Mouse (Mus musculus) kidney, adult 2 months (tissue): ENCODE data around the gene Efnb1. TPM values are rescaled to one million over a fixed set of nuclear protein-coding genes. Genes with fewer than 3 reads are reported as not detected.

Source experiments
- DNase-seq: peaks from one replicate; pipeline ENCODE4 v3.0.0; 2021
- H3K27ac ChIP-seq: fragments of 200-500 bp; 2 replicates; pipeline ENCODE4 v1.5.1; 2012; ENCODE audit warnings: low read depth, low read length, control low read depth, inconsistent platforms; ENCODE audit not compliant: insufficient read depth
- H3K27me3 ChIP-seq: fragments of 200-500 bp; replicated peaks from 2 replicates; pipeline ENCODE4 v1.6.1; 2012; ENCODE audit warnings: mild to moderate bottlenecking, moderate library complexity, low read length, inconsistent platforms; ENCODE audit not compliant: control insufficient read depth, insufficient read depth
- H3K36me3 ChIP-seq: fragments of 200-500 bp; 2 replicates; pipeline ENCODE4 v1.6.1; 2012; ENCODE audit warnings: mild to moderate bottlenecking, moderate library complexity, low read length, inconsistent platforms; ENCODE audit not compliant: control insufficient read depth, insufficient read depth
- H3K4me1 ChIP-seq: fragments of 200-500 bp; 2 replicates; pipeline ENCODE4 v1.6.1; 2011; ENCODE audit warnings: low read length; ENCODE audit not compliant: control insufficient read depth, insufficient read depth
- H3K4me3 ChIP-seq: fragments of 200-500 bp; 2 replicates; pipeline ENCODE4 v1.5.1; 2011; ENCODE audit warnings: mild to moderate bottlenecking, low read depth, low read length, control low read depth; ENCODE audit not compliant: insufficient read depth
- CTCF ChIP-seq: fragments of 200-500 bp; conservative IDR thresholded peaks from 2 replicates; pipeline ENCODE4 v1.5.1; 2011; ENCODE audit warnings: low read depth, mild to moderate bottlenecking, control low read depth, low read length, moderate library complexity, mixed read lengths; ENCODE audit not compliant: insufficient read depth, insufficient read length
- POLR2A ChIP-seq: fragments of 200-500 bp; IDR thresholded peaks from one replicate; pipeline ENCODE4 v1.6.1; 2011; ENCODE audit warnings: low read depth, low read length, control low read depth
- WGBS: fragments of 180-500 bp; shearing (Covaris S2); methylation state at CpG from one replicate; pipeline ENCODE4 v1.1.7; 2018; 5-methylcytosine and 5-hydroxymethylcytosine counted together
- polyA plus RNA-seq: library from polyadenylated mRNA; depleted of rRNA; stranded (reverse); fragments of >200 nt; gene quantifications from 2 replicates; pipeline ENCODE4 v1.2.3, GENCODE M21; 2012

Gene Efnb1
- polyA plus RNA-seq, 1 experiment = 27.6 TPM

DNA sequence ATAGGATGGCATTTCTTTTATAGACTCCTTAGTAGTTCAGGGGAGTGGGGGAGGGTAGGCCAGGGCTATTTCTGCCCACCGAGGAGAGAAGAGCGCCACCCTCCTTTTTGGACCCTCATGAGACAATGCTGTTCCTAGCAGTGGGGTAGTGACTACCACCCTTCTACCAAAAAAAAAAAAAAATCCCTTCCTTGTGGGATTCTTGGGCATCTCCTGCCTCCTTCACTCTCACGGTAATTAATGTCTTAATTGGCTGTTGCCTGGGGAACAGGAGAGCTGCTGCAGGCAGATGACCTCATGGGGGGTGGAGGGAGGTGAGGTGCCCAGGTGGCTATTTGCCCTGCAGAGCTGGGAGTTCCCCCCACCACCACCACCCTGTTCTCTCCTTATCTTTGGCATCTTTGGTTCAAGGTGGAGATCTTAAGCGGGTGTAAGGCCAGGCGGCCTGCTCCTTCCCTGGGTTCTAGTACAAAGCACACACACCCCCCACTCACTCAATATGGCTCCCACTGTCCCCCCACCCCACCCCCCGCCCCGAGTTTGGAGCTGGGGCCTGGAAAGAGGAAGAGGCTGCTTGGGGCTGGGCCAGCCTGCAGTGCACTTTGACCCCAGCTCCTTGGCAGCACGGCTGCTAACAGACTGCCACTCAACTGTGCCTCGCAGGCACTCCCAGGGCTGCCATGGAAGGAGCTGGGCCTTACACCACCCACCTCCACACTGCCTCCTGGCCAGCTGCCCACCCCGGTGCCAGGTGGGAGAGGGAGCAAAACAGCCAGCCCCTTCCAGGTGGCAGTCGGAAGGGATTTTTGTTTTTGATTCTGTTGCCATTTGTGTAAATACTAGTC lies 12.4 kb downstream of the Efnb1 start:
- Histone ChIP-seq H3K27ac (no peak overlapping the region), H3K36me3 (no peaks in the 10 kb centered on the region; the same call in 1 of the 2 replicates), H3K4me3 (no peak overlapping the region), H3K27me3 (no peaks in the 10 kb centered on the region), H3K4me1 (peaks cover 26% of the 10 kb centered on the region)
- 29% methylated on average over 8 of the region's 11 CpGs for WGBS
- TF ChIP-seq POLR2A (no peak), CTCF (no peak)
- peak; percentile 78 for DNase-seq

DNA sequence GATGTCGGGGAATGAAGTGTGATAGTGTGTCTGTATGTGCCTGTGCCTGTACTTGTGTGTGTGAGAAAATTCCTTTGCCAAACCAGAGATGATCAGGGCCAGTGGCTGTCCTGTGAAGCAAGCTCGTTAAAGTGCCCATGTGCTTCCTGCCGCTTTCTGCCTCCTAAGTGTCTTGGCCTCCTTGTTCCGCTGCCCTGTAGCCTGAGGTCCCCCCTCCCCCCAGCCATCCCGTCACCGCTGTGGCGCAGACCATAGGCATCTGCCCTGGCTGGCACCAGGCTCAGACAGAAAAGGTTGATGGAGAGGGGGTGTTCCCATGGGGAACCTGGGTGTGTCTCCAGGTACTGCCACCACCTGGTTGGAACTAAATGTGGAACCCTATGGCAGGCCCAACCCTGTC lies 13.1 kb downstream of the Efnb1 start:
- H3K4me3 ChIP-seq = no peak overlapping the region
- no peaks in the 10 kb centered on the region for H3K27me3 ChIP-seq
- H3K36me3 ChIP-seq = no peaks in the 10 kb centered on the region; the same call in 1 of the 2 replicates
- peak overlapping the region; percentile 79 for H3K27ac ChIP-seq
- DNase-seq = no peak
- 32% methylated on average over 7 of the region's 7 CpGs for WGBS
- TF ChIP-seq CTCF (no peak), POLR2A (no peak)
- H3K4me1 ChIP-seq = peaks cover 26% of the 10 kb centered on the region

DNA sequence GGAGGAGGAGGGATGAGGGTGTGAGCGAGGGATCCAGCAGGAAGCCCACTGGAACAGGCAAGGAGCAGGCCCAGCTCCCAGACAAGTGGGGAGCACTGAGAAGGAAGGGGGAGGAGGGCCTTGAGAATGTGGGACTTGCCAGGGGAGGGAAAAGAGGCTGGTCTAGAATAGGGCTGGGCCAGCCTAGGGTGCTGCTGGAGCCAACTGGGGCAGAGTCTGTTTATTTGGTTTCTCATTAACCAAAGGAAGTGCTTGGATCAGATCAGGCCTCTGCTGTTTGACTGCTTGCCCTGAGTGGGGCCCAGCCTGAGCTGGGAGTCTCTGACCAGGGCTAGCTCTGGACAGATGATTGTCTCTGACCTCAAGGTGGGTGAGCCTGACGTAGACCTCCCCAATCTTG lies 14.0 kb downstream of the Efnb1 start:
- H3K4me1 ChIP-seq = peaks cover 21% of the 10 kb centered on the region
- 23% methylated on average over 2 of the region's 2 CpGs for WGBS
- H3K4me3 ChIP-seq = no peak overlapping the region
- no peaks in the 10 kb centered on the region; the same call in 1 of the 2 replicates for H3K36me3 ChIP-seq
- DNase-seq = peak; percentile 88
- TF ChIP-seq CTCF (no peak), POLR2A (no peak)
- peak overlapping the region; percentile 87 for H3K27ac ChIP-seq
- no peaks in the 10 kb centered on the region for H3K27me3 ChIP-seq

DNA sequence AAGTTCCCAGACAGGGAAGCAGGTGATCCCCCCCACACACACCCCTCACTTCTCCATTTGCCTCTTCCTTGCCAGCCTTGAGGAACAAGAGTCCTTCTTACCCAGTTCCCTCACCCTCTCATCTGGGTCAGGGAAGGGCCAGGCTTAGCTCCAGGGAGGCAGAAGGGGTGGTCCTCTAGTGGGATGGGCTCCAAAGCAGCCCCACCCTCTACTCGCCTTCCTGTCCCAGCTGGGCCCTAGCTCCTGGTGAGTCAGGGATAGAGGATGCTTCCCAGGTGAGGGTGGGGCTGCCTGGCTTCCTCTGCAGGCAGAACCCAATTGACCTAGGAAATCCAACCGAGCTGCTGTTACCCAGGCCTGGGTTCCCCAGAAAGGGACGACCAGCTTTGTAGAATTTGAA lies 14.8 kb downstream of the Efnb1 start:
- WGBS = 67% methylated on average over 3 of the region's 3 CpGs
- Histone ChIP-seq H3K36me3 (no peaks in the 10 kb centered on the region; the same call in 1 of the 2 replicates), H3K4me3 (no peak overlapping the region), H3K4me1 (peaks cover 25% of the 10 kb centered on the region), H3K27me3 (no peaks in the 10 kb centered on the region), H3K27ac (peak overlapping the region; percentile 87)
- TF ChIP-seq POLR2A = no peak
- no peak for TF ChIP-seq CTCF
- no peak for DNase-seq

DNA sequence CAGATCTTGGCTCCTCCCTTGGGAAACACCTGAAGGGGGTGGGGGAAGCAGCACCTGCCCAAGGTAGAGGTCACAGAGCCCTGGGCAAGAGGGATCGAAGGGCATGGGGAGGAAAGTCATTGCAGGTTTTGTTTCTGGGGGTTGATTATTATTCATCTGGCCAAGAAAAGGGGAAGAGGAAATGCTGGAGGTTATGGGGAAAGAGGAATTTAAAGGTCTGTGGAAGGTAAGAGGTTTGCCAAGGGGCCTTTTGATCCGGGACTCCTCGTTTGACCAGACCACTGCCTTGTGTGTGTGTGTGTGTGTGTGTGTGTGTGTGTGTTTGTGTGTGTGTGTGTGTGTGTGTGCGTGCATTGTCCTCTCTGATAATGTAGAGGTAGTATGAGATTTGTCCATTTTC lies 15.5 kb downstream of the Efnb1 start:
- H3K36me3 ChIP-seq = no peaks in the 10 kb centered on the region; the same call in 1 of the 2 replicates
- H3K27ac ChIP-seq = no peak overlapping the region
- TF ChIP-seq CTCF = no peak
- no peak for TF ChIP-seq POLR2A
- peak; percentile 15 for DNase-seq
- H3K27me3 ChIP-seq = no peaks in the 10 kb centered on the region
- H3K4me1 ChIP-seq = peaks cover 25% of the 10 kb centered on the region
- WGBS = 54% methylated on average over 4 of the region's 4 CpGs
- no peak overlapping the region for H3K4me3 ChIP-seq

DNA sequence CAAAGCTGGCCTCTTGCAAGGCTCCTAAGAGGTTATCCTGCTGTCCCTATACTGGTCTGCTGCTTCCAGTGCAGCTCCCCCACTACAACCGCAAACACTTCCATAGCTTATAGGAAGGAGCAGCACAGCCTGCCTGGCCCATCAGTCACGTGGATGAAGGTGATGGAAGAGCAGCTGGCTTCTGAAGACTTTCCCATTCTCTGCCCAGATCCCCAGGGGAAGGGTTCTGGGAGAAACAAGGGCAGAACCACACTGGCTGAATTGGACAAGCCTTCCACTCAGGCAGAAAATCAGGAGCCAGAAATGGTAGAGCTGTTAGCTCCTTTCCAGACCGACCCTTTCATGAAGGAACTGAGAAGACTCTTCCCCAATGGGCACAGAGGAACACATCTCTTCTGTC lies 16.2 kb downstream of the Efnb1 start:
- no peak overlapping the region for H3K27ac ChIP-seq
- no peaks in the 10 kb centered on the region; the same call in 1 of the 2 replicates for H3K36me3 ChIP-seq
- no peak for DNase-seq
- TF ChIP-seq CTCF (no peak), POLR2A (no peak)
- WGBS = 73% methylated on average over 3 of the region's 3 CpGs
- H3K4me1 ChIP-seq = peaks cover 25% of the 10 kb centered on the region
- H3K4me3 ChIP-seq = no peak overlapping the region
- H3K27me3 ChIP-seq = no peaks in the 10 kb centered on the region

DNA sequence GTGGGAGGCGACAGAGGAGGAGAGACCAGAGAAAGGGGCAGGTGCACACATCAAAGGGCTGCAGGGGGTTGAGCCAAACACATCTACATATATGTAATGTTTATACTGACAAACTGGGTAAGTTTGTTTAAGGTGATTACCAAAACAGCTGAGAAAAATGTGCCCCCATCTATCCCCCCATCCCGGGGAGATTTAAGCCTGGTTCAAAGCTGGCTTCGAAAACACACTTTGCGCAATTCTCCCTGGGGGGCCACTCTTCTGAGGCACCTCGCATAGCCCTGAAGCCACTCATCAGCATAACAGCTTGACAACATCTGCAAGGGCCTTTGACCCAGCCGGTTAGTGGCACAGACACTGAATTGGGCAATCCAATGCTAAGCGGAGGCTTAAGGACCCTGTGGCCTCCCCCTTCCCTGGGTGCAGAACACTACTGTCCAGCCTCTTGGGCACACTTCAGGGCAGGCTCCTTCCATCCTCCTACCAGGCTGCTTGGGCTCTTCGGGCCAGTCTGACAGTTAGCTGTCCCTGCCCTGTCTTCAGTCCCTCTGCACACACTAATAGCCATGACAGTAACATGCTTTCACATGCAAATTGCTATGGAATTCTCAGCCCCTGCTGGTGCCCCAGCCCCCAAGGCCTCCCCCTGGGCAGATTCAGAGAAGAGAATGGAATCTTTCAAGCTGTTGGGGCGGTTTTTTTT lies 16.8 kb downstream of the Efnb1 start:
- no peak overlapping the region for H3K27ac ChIP-seq
- 47% methylated on average over 9 of the region's 9 CpGs for WGBS
- no peaks in the 10 kb centered on the region for H3K36me3 ChIP-seq
- DNase-seq = peak; percentile 31
- H3K27me3 ChIP-seq = no peaks in the 10 kb centered on the region
- H3K4me3 ChIP-seq = no peak overlapping the region
- no peak for TF ChIP-seq POLR2A
- TF ChIP-seq CTCF = no peak
- H3K4me1 ChIP-seq = peaks cover 25% of the 10 kb centered on the region
